Comparison of ENCODE assay signal across 13 mouse cellular contexts in genomic region chr1:69591889-69592288, GRCm38 (mm10).
DNase-seq lines count a peak whose midpoint lies in the region; ATAC-seq and TF ChIP-seq lines count a peak whose summit lies in the region.
"Had no signal": no experiment of that assay in that cellular context is flagged by ENCODE, and none has a peak within 500 bp of the region (broad histone marks: within the 10 kb centered on the region; RNA-seq: fewer than 3 reads in every experiment).

No protein-coding gene starts in this region.

- H3K27ac ChIP-seq in gastrocnemius, adult 2 months, result peak overlapping the region; percentile 49; the same call in 1 of the 2 replicates
- no peak overlapping the region for H3K27ac ChIP-seq in kidney, embryonic 16.5 days (ENCODE audit: low read length)
- H3K27ac ChIP-seq in embryonic facial prominence, embryonic 11.5 days (replicated peaks; ENCODE audit: low read depth, low read length), result no peak overlapping the region
- H3K27ac ChIP-seq in limb, embryonic 13.5 days, result no peak overlapping the region
- H3K27ac ChIP-seq: left cerebral cortex, adult 2 months; liver, embryonic 15.5 days; midbrain, embryonic 15.5 days had no signal

- DNase-seq in gastrocnemius, adult 2 months, result no peak
- no peak for DNase-seq in gastrocnemius, postnatal 36 days
- no peak for DNase-seq in kidney, adult 11 months
- DNase-seq in embryonic facial prominence, embryonic 11.5 days (ENCODE audit: low spot score), result peak; percentile 45
- no peak for DNase-seq in lung, postnatal 14 days
- no peak for DNase-seq in urinary bladder, postnatal 4 days (ENCODE audit: low spot score in 2 of 2)
- DNase-seq: gastrocnemius, postnatal 14 days; lung, postnatal 4 days had no signal

- H3K9ac ChIP-seq in kidney, embryonic 16.5 days (replicated peaks; ENCODE audit: low read length), result no peak overlapping the region
- H3K9ac ChIP-seq in embryonic facial prominence, embryonic 11.5 days (replicated peaks; ENCODE audit: low read length), result no peak overlapping the region
- peak overlapping the region; percentile 53; the same call in 1 of the 2 replicates for H3K9ac ChIP-seq in limb, embryonic 13.5 days
- H3K9ac ChIP-seq: liver, embryonic 15.5 days; midbrain, embryonic 15.5 days had no signal

- ATAC-seq in kidney, embryonic 16.5 days (ENCODE audit: low FRiP score, low TSS enrichment), result no peak
- no peak for ATAC-seq in embryonic facial prominence, embryonic 11.5 days (replicated peaks; ENCODE audit: insufficient number of reproducible peaks, low FRiP score, low TSS enrichment, low read depth)
- ATAC-seq in limb, embryonic 13.5 days (ENCODE audit: low FRiP score, low read depth), result no peak
- ATAC-seq: midbrain, embryonic 15.5 days had no signal

- H3K4me2 ChIP-seq in kidney, embryonic 16.5 days (replicated peaks; ENCODE audit: low read depth, low read length), result peak overlapping the region; percentile 39
- H3K4me2 ChIP-seq in embryonic facial prominence, embryonic 11.5 days (ENCODE audit: low read depth, low read length), result no peak overlapping the region
- H3K4me2 ChIP-seq in limb, embryonic 13.5 days (replicated peaks), result peak overlapping the region; percentile 62
- H3K4me2 ChIP-seq: liver, embryonic 15.5 days; midbrain, embryonic 15.5 days had no signal

- TF ChIP-seq CTCF in gastrocnemius, adult 2 months (IDR thresholded peaks at IDR 0.05), result no peak

- H3K27me3 ChIP-seq in kidney, embryonic 16.5 days (ENCODE audit: insufficient read depth, low read length), result no peaks in the 10 kb centered on the region
- H3K27me3 ChIP-seq in embryonic facial prominence, embryonic 11.5 days (ENCODE audit: control insufficient read depth, insufficient read depth, low read length), result no peaks in the 10 kb centered on the region
- H3K27me3 ChIP-seq in limb, embryonic 13.5 days, result peaks cover 22% of the 10 kb centered on the region
- H3K27me3 ChIP-seq: liver, embryonic 15.5 days; midbrain, embryonic 15.5 days had no signal

- peak overlapping the region; percentile 26 for H3K4me3 ChIP-seq in gastrocnemius, adult 2 months
- H3K4me3 ChIP-seq in kidney, embryonic 16.5 days (ENCODE audit: low read length), result no peak overlapping the region; the same call in 1 of the 2 replicates
- no peak overlapping the region for H3K4me3 ChIP-seq in embryonic facial prominence, embryonic 11.5 days (ENCODE audit: low read depth, low read length)
- peak overlapping the region; percentile 28 for H3K4me3 ChIP-seq in limb, embryonic 13.5 days
- H3K4me3 ChIP-seq: left cerebral cortex, adult 2 months; liver, embryonic 15.5 days; midbrain, embryonic 15.5 days had no signal

- intact Hi-C loops in gastrocnemius, adult 2 months (cut with DNase I), result no loop called here
- intact Hi-C loops in gastrocnemius, postnatal 36 days (cut with DNase I), result no loop called here

- peaks cover 6% of the 10 kb centered on the region; the same call in 1 of the 2 replicates for H3K4me1 ChIP-seq in kidney, embryonic 16.5 days (ENCODE audit: insufficient read depth, low read length)
- no peaks in the 10 kb centered on the region for H3K4me1 ChIP-seq in embryonic facial prominence, embryonic 11.5 days (ENCODE audit: control insufficient read depth, insufficient read depth, low read length)
- H3K4me1 ChIP-seq in limb, embryonic 13.5 days, result peaks cover 15% of the 10 kb centered on the region

- no peaks in the 10 kb centered on the region for H3K36me3 ChIP-seq in kidney, embryonic 16.5 days (ENCODE audit: insufficient read depth, low read length)
- H3K36me3 ChIP-seq in embryonic facial prominence, embryonic 11.5 days (replicated peaks; ENCODE audit: control insufficient read depth, insufficient read depth, low read depth, low read length), result no peaks in the 10 kb centered on the region
- H3K36me3 ChIP-seq in limb, embryonic 13.5 days, result no peaks in the 10 kb centered on the region
- H3K36me3 ChIP-seq: liver, embryonic 15.5 days; midbrain, embryonic 15.5 days had no signal

- H3K9me3 ChIP-seq in kidney, embryonic 16.5 days (ENCODE audit: low read length), result no peaks in the 10 kb centered on the region
- H3K9me3 ChIP-seq in embryonic facial prominence, embryonic 11.5 days (replicated peaks; ENCODE audit: control insufficient read depth, low read length), result no peaks in the 10 kb centered on the region
- H3K9me3 ChIP-seq in limb, embryonic 13.5 days, result no peaks in the 10 kb centered on the region
- H3K9me3 ChIP-seq: liver, embryonic 15.5 days; midbrain, embryonic 15.5 days had no signal

- WGBS in kidney, embryonic 16.5 days, result 22% methylated on average over 6 of the region's 6 CpGs
- whole genome bisulfite sequencing in embryonic facial prominence, embryonic 11.5 days, result 32% methylated on average over 6 of the region's 6 CpGs
- 7% methylated on average over 6 of the region's 6 CpGs for WGBS in limb, embryonic 13.5 days

Comparison
In these comparisons a context has a peak if more than half of its experiments do, and no peak if none do; other contexts are left out.
1. H3K4me3 ChIP-seq: peak in gastrocnemius, adult 2 months (single experiment) and limb, embryonic 13.5 days (single experiment); none in kidney, embryonic 16.5 days (single experiment) and embryonic facial prominence, embryonic 11.5 days (single experiment).